Mouse (Mus musculus) forebrain, embryonic 11.5 days (tissue): ENCODE data around the gene Maco1. TPM values are rescaled to one million over a fixed set of nuclear protein-coding genes. Genes with fewer than 3 reads are reported as not detected.
"Not testable (repeated sequence)": the region's sequence is repeated elsewhere in the genome, so short reads cannot be mapped to it uniquely, and the experiment has no call there.

Experiments used
- ATAC-seq: fragments of 200-750 bp; cut with Nextera tagmentation; replicated peaks from 2 replicates; pipeline ENCODE4 v1.8.0; 2017; ENCODE audit warnings: moderate TSS enrichment; ENCODE audit not compliant: low FRiP score
- DNase-seq: peaks from one replicate; pipeline ENCODE4 v3.0.0-alpha.2; 2017; ENCODE audit warnings: low spot score
- H3K27ac ChIP-seq: fragments of 300-500 bp; sonication (generic); 2 replicates; pipeline ENCODE4 v1.5.1; 2014; ENCODE audit warnings: low read depth, low read length
- H3K27me3 ChIP-seq: fragments of 300-500 bp; sonication (generic); 2 replicates; pipeline ENCODE4 v1.6.1; 2014; ENCODE audit warnings: mild to moderate bottlenecking, low read length, mixed read lengths; ENCODE audit not compliant: control insufficient read depth, insufficient read depth
- H3K36me3 ChIP-seq: fragments of 300-500 bp; sonication (generic); 2 replicates; pipeline ENCODE4 v1.6.1; 2014; ENCODE audit warnings: mild to moderate bottlenecking, low read length, moderate library complexity, mixed read lengths; ENCODE audit not compliant: control insufficient read depth, insufficient read depth
- H3K4me1 ChIP-seq: fragments of 300-500 bp; sonication (generic); replicated peaks from 2 replicates; pipeline ENCODE4 v1.6.1; 2014; ENCODE audit warnings: low read length, mixed read lengths; ENCODE audit not compliant: control insufficient read depth, insufficient read depth
- H3K4me2 ChIP-seq: fragments of 300-500 bp; sonication (generic); 2 replicates; pipeline ENCODE4 v1.6.1; 2014; ENCODE audit warnings: low read depth, mild to moderate bottlenecking, low read length, moderate library complexity, mixed read lengths; ENCODE audit not compliant: severe bottlenecking
- H3K4me3 ChIP-seq: fragments of 300-500 bp; sonication (generic); 2 replicates; pipeline ENCODE4 v1.5.1; 2014; ENCODE audit warnings: low read depth, low read length
- H3K9ac ChIP-seq: fragments of 300-500 bp; sonication (generic); 2 replicates; pipeline ENCODE4 v1.6.1; 2014; ENCODE audit warnings: low read length
- H3K9me3 ChIP-seq: fragments of 300-500 bp; sonication (generic); 2 replicates; pipeline ENCODE4 v1.6.1; 2016; ENCODE audit warnings: low read length, mixed read lengths; ENCODE audit not compliant: control insufficient read depth
- WGBS: fragments of 180-500 bp; shearing (Covaris S2); extraction: QIAGEN DNeasy Blood & Tissue Kit; methylation state at CpG from one replicate; pipeline ENCODE4 v1.1.7; 2014; 5-methylcytosine and 5-hydroxymethylcytosine counted together
- polyA plus RNA-seq: library from polyadenylated mRNA; unstranded; fragments of >200 nt; fragmentation: Nextera tagmentation; extraction: Ambion mirVana; gene quantifications from 2 replicates; pipeline ENCODE4 v1.2.1, GENCODE M21; 2014

Maco1 gene
- polyA plus RNA-seq, 1 experiment from 2014 or later = 47.5 TPM

DNA sequence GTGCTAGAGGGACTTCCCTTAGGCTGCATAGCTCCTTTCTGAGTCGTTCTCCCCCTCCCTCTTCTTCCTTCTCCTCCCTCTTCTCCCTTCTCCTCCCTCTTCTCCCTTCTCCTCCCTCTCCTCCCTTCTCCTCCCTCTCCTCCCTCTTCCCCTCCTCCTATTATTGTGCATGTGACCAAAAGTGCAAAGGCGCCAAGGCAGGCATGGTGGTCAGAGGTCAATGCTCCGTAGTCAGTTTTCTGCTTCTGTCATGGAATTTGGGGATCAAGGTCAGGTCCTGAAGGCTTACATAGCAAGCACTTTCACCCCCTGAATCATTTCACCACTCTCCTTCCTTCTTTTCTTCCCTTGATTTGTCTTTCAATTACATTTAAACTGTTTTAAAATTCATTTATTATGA is 54.3 kb downstream of the Maco1 start:
- no peak overlapping the region for H3K27ac ChIP-seq
- H3K9ac ChIP-seq = no peak overlapping the region
- 64% methylated on average over 3 of the region's 3 CpGs for WGBS
- DNase-seq (no peak), ATAC-seq (no peak)
- no peaks in the 10 kb centered on the region for H3K4me1 ChIP-seq
- no peaks in the 10 kb centered on the region for H3K9me3 ChIP-seq
- no peak overlapping the region for H3K4me2 ChIP-seq
- no peak overlapping the region for H3K4me3 ChIP-seq
- no peaks in the 10 kb centered on the region for H3K27me3 ChIP-seq
- peaks cover 5% of the 10 kb centered on the region; the same call in 1 of the 2 replicates for H3K36me3 ChIP-seq

DNA sequence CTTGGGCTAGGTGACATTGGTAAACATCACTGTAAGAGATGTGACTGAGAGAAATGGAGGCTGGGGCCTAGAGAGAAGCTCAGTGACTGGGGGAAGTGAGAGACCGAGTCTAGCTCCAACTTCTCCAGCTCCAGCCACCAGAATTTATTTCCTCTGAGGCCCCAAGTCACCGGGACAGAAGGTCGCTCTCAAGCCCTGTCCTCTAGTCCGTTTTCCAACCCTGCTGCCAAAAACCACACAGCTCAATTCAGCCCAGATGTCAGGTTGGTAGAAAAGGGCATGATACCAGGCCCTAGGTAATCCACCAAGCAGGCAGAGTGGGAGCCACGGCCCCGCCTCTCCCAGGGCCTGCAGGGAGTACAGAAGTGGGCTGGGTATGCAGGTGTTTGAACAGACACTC is 55.5 kb downstream of the Maco1 start:
- 79% methylated on average over 6 of the region's 6 CpGs for WGBS
- ATAC-seq (no peak), DNase-seq (no peak)
- H3K4me3 ChIP-seq = no peak overlapping the region
- no peak overlapping the region for H3K9ac ChIP-seq
- no peaks in the 10 kb centered on the region for H3K27me3 ChIP-seq
- H3K9me3 ChIP-seq = no peaks in the 10 kb centered on the region
- H3K36me3 ChIP-seq = peaks cover 5% of the 10 kb centered on the region; the same call in 1 of the 2 replicates
- H3K4me1 ChIP-seq = no peaks in the 10 kb centered on the region
- no peak overlapping the region for H3K27ac ChIP-seq
- no peak overlapping the region for H3K4me2 ChIP-seq

DNA sequence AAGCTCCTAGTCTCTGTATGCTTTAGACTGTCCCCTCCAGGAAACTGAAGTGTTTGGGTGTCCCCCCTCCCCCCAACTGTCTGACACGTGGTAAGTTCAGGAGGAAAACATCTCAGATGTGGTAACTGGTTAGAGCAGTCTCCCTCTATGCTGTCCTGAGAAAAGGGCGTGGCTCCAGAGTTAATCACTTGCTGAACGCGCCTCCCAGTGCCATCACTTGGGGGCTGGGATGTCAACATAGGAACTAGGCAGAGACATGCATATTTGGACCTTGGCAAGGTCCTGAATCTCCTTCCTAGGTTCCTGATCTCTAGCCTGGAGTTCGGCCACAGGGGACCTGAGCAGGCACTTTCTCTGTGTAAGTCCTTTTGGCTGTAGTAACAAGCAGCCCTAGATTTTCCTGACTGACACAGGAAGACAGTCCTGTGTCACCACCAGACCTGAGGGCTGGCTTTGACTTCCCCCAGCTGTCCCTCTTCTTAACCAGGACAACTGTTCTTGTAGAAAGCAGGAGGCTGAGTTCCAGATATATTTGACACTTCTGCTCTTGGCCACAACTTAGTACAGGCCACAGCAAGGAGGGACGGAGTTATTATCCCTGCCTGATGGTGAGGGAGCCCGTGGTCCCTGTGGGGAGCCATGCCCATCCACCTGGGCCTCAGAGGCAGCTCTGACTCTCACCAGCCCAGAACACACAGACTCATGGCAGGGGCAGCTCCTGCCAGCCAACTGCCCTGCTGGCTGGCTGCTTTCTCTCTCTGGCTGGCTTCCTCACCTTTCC is 56.4 kb downstream of the Maco1 start:
- H3K36me3 ChIP-seq = no peaks in the 10 kb centered on the region; the same call in 1 of the 2 replicates
- no peak overlapping the region for H3K4me2 ChIP-seq
- ATAC-seq = no peak
- no peak overlapping the region for H3K9ac ChIP-seq
- WGBS = 36% methylated on average over 7 of the region's 7 CpGs
- no peak for DNase-seq
- no peaks in the 10 kb centered on the region for H3K4me1 ChIP-seq
- H3K27me3 ChIP-seq = no peaks in the 10 kb centered on the region
- H3K4me3 ChIP-seq = no peak overlapping the region
- no peak overlapping the region for H3K27ac ChIP-seq
- no peaks in the 10 kb centered on the region for H3K9me3 ChIP-seq

DNA sequence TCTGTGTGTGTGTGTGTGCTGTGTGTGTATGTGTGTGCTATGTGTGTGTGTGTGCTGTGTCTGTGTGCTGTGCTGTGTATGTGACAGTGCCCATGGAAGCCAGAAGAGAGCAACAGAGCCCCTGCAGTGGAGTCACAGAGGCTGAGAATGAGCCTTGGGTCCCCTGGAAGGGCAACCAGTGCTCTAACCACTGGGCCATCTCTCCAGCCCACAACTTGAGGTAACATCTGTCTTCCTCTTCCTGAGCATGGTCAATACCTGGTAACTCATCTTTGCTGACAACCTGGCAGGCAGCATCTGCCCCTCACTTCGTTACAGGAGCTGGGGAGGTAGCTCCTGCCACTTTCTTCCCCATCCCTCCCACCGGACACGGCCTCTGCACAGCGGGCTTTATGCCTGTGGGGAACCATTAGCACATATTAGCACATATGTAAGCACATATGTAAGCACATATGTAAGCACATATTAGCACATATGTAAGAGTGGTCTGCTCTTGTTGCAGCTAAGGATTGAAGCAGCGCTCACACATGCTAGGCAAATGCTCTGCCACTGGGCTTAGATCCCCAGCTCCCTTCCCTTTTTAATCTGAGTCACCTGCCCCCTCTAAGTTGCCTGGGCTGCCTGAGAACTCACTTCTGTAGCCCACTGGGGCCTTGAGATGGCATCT is 57.2 kb downstream of the Maco1 start:
- Histone ChIP-seq H3K9ac (no peak overlapping the region), H3K9me3 (no peaks in the 10 kb centered on the region), H3K27me3 (no peaks in the 10 kb centered on the region), H3K27ac (no peak overlapping the region), H3K4me1 (no peaks in the 10 kb centered on the region), H3K36me3 (no peaks in the 10 kb centered on the region), H3K4me3 (no peak overlapping the region), H3K4me2 (no peak overlapping the region)
- WGBS = 78% methylated on average over 5 of the region's 5 CpGs
- ATAC-seq = no peak
- no peak for DNase-seq

DNA sequence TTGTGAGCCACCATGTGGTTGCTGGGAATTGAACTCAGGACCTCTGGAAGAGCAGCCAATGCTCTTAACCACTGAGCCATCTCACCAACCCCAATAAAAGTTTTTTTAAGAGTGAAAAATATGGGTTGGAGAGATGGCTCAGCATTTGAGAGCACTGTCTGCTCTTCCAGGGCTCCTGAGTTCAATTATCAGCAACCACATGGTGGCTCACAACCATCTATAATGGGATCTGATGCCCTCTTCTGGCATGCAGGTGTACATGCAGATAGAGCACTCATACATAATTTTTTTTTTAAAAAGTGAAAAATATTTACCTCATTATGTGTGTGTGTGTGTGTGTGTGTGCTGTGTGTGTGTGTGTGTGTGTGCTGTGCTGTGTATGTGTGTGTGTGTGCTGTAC is 58.2 kb downstream of the Maco1 start:
- ATAC-seq, H3K9ac ChIP-seq, H3K36me3 ChIP-seq, H3K9me3 ChIP-seq, H3K27me3 ChIP-seq, DNase-seq, H3K4me2 ChIP-seq, H3K4me3 ChIP-seq, H3K4me1 ChIP-seq, H3K27ac ChIP-seq: not testable (repeated sequence)

DNA sequence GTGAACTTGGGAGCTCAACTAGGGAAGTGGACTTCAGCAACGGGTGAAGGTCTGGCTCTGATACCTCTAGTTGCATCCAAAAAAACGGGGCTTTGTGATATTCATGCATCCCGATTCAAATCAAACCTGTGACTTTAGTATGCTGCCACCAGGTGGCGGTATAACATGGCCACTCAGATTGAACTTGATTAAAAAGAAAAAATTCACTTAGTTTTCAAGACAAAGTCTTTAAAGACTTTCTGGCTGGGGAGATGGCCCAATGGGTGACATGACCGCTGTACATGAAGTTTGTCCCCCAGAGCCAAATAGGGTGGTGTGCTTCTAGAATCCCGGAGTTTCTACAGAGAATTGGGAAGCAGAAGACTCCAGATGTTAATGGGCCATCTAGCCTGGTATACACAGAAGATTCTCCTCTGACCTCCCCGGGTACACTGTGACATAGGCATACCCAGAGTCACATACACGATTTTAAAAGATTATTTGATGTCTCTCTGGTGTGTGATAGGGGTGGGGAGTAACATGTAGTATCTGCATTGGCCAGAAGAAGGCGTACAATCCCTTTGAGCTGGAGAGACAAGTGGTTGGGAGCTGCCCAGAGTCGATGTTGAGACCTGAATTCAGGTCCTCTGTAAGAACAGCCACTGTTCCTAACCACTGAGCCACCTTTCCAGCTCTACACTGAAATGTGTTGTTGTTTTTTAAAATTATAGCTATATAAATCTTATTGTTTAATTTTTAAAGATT is 59.8 kb downstream of the Maco1 start:
- no peaks in the 10 kb centered on the region for H3K9me3 ChIP-seq
- H3K36me3 ChIP-seq = no peaks in the 10 kb centered on the region
- H3K9ac ChIP-seq = no peak overlapping the region
- H3K27ac ChIP-seq = no peak overlapping the region
- H3K27me3 ChIP-seq = no peaks in the 10 kb centered on the region
- ATAC-seq (no peak), DNase-seq (peak; percentile 71)
- H3K4me1 ChIP-seq = no peaks in the 10 kb centered on the region
- no peak overlapping the region for H3K4me3 ChIP-seq
- H3K4me2 ChIP-seq = no peak overlapping the region
- WGBS = 50% methylated on average over 10 of the region's 10 CpGs

DNA sequence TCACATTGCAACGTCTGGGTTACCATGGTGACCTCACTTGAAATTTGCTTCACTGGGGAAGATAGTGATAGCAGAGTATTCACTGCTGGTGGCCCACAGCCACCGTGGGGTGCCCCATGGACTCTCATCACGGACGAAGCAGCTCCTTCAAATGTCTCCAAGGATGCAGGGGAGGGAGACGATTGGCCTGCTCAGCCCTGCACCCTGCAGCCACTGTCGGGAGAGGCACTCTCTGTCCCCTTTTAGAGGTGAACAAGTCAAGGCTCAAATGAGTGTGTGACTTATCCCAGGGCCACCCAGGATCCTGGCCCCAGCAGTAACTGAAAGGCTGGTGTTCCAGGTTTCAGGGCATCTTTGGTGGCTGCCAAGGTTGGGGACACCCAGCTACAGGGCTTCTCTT is 61.4 kb downstream of the Maco1 start:
- H3K4me3 ChIP-seq = no peak overlapping the region
- no peaks in the 10 kb centered on the region for H3K36me3 ChIP-seq
- no peaks in the 10 kb centered on the region for H3K27me3 ChIP-seq
- H3K9me3 ChIP-seq = no peaks in the 10 kb centered on the region
- DNase-seq (no peak), ATAC-seq (no peak)
- H3K27ac ChIP-seq = no peak overlapping the region
- H3K4me2 ChIP-seq = no peak overlapping the region
- no peaks in the 10 kb centered on the region for H3K4me1 ChIP-seq
- H3K9ac ChIP-seq = no peak overlapping the region
- 68% methylated on average over 6 of the region's 6 CpGs for WGBS

DNA sequence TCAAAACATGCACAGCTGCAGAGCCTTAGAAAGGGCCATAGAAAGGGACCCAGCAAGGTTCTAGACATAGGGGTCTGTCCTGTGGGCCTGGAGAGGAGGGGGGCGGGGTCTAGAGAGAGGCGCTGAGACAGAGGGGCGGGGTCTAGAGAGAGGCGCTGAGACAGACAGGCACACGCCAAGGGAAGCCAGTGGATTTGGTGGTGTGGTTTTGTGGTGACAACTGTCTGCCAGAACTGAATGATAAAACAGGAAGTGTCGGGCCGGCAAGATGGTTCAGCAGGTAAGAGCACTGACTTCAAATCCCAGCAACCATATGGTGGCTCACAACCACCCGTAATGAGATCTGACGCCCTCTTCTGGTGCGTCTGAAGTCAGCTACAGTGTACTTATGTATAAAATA is 66.2 kb downstream of the Maco1 start:
- ATAC-seq (no peak), DNase-seq (no peak)
- no peak overlapping the region for H3K9ac ChIP-seq
- H3K27me3 ChIP-seq = no peaks in the 10 kb centered on the region
- no peaks in the 10 kb centered on the region for H3K36me3 ChIP-seq
- WGBS = 35% methylated on average over 10 of the region's 10 CpGs
- no peaks in the 10 kb centered on the region for H3K4me1 ChIP-seq
- H3K9me3 ChIP-seq = no peaks in the 10 kb centered on the region
- H3K27ac ChIP-seq = no peak overlapping the region
- no peak overlapping the region for H3K4me3 ChIP-seq
- H3K4me2 ChIP-seq = no peak overlapping the region
